Mouse (Mus musculus): Measurements from ENCODE around the gene P3h3.
"Not testable (repeated sequence)": the region's sequence is repeated elsewhere in the genome, so short reads cannot be mapped to it uniquely, and the experiment has no call there.

Gene P3h3

DNA sequence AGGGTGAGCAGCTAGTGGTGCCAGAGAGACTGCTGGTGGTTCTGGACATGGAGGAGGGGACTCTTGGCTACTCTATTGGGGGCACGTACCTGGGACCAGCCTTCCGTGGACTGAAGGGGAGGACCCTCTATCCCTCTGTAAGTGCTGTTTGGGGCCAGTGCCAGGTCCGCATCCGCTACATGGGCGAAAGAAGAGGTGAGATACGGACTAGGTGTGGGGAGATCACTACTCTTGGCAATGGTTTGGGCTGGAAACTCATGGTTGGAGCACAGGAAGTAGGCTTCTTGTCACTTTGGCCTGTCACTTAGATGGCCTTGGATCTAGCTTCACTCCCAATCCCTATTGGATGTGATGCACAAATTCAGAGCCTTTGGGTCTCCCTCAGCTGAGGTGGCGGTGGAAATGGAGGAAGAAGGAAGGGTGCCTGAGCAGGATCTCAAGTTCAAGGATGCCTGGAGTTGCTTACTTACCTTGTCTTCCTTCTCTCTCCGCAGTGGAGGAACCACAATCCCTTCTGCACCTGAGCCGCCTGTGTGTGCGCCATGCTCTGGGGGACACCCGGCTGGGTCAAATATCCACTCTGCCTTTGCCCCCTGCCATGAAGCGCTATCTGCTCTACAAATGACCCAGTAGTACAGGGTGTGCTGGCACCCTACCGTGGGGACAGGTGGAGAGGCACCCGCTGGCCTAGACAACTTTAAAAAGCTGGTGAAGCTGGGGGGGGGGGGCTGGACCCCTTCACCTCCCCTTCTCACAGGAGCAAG, 47.6 kb downstream of the P3h3 start:
- DNase-seq (ENCODE audit: low read depth, low spot score), result no peak

DNA sequence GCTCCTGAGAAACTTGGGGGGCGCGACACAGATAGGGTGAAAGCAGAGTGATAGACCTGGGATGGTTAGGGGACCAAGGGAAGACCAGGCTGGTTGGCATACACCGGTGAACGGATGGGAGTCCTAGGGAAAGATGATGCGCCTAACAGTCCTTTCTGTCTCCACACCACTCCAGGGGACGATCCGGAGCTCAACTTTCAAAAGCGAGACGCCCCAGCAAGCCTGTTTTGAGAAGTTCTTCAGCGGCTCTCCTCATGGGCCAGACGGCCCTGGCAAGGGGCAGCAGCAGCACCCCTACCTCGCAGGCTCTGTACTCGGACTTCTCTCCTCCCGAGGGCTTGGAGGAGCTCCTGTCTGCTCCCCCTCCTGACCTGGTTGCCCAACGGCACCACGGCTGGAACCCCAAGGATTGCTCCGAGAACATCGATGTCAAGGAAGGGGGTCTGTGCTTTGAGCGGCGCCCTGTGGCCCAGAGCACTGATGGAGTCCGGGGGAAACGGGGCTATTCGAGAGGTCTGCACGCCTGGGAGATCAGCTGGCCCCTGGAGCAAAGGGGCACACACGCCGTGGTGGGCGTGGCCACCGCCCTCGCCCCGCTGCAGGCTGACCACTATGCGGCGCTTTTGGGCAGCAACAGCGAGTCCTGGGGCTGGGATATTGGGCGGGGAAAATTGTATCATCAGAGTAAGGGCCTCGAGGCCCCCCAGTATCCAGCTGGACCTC, 48.3 kb downstream of the P3h3 start:
- peak; percentile 64 for DNase-seq (ENCODE audit: low read depth, low spot score)

DNA sequence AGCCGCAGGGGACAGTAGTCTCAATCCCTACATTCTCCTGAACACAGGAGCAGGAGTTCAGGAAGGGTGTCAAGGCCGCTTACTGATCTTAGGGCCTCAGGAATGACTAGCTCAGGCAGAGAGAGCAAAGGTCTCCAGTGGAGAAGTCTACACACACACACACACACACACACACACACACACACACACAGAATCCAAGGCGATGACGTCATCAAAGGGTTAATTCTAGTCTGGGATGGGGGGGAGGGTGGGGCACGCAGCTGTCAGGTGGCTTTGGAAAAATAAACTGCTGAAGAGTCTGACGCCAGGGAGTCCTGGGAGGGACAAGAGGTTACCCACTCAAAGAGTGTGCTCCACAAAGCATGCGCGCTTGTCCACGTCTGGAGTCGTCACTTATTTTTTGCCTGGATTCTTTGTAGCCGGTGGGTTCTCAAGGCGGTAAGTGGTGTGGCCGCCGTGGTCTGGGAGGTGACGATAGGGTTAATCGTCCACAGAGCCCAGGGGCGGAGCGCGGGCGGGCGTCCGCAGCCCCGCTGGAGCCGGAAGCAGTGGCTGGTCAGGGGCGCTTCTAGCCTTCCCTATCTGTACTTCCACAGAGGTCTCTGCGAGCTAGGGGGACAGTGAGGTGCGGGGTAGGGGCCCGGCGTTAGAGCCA, 49.1 kb downstream of the P3h3 start, which contains the start of gene Spsb2:
Spsb2 (plus strand) TSS at position 304 of the 655 bp plus-strand sequence.
- DNase-seq (ENCODE audit: low read depth, low spot score), result peak; percentile 67

DNA sequence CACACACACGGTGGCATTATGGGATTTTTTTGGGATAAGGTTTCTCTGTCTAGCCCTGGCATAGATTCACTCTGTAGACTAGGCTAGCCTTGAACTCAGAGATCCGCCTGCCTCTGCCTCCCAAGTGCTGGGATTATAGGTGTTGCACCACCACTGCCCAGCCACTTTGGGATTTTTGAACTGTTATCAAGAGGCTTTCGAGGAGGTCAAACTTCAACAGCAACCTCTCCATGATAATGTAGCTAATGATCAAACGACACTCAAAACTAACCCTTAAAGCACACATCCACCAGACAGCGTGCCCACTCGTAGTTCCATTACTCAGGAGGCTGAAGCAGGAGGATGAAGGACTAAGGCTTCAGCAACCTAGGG, 49.6 kb downstream of the P3h3 start:
- no peak for DNase-seq (ENCODE audit: low read depth, low spot score)

DNA sequence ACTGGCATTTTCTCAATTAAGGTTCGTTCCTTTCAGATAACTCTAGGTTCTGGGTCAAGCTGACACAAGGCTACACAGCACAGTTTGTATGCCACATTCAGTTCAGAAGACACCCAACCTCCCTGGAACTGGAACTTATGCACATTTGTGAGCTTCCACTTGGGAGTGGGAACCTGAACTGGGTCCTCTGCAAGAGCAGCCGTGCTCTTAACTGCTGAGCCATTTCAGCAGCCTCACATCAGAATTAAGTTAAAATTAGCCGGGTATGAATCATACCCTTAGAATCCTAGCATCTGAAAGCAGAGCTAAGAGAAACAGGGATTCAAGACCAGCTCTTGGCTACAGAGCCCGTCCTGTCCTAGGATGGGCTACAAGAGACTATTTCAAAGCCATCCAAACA, 50.2 kb downstream of the P3h3 start:
- DNase-seq (ENCODE audit: low read depth, low spot score), result no peak

DNA sequence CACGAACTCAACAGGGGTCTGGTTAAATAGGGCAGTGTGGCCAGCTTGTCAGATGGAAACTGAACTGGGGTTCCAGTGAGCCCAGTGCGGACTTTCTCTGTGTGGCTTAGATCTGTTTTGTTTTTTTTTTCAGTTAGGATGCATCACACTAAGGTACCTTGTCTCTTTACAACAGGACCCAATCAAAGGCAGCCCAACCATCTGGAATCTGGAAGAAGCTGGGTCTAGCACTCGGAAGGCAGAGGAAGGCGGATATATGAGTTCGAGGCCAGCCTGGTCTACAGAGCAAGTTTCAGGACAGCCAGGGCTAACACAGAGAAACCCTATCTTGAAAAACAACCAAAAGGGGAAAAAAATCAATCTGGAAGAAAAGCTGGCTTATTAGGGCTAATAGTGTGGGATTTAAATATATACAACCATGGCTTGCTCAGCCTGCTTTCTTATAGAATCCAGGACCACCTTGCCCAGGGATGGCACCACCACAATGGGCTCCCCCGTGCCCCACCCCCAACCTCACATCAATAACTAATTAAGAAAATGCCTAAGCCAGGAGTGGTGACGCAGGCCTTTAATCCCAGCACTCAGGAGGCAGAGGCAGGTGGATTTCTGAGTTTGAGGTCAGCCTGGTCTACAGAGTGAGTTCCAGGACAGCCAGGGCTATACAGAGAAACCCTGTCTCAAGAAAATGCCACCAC, 51.0 kb downstream of the P3h3 start:
- DNase-seq (ENCODE audit: low read depth, low spot score), result no peak

DNA sequence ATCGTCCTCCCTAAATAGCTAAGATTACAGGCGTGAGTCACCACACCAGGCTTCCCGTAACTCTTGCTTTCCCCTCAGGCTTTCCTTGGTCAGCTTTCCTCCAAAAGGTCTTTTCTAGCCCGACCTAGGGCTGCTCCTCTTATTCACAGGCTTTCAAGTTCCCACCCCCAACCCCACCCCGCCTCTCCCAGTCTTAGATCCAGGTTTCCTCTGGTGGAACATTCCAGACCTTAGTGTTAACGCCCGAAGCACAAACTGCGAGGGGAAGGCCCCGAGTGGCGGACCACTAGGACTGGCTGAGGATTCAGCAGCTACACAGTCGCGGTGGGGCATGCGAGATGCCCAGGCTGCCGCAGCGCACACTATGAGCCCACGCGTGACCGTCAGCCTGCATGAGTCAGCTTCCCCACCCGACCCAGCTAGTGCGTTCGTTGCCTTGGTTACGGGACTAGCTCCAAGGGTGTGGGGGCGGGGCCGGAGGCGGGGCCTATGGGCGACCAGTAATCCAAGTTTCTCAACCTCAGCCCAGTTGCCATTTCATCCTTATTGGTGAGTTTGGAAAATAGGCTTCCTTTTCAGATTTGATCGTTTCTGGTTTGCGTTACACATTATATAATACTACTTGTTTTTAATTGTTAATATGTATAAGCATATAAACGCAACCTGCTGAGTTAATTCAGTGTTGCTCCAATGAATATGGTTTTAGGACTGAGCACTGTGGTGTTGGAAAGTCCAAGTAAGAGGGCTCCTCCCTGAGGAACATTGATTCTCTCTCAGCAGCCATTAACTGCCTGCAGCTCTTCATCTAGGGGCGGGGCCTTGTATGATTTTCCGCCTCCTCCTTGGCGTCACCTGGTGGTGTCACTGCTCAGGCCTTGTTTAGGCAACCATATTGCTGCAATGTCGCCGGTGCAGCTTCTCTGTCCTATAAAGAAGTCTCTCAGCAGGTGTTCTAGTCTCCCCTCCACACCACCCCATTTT, 51.9 kb downstream of the P3h3 start:
- peak; percentile 98 for DNase-seq (ENCODE audit: low read depth, low spot score)

DNA sequence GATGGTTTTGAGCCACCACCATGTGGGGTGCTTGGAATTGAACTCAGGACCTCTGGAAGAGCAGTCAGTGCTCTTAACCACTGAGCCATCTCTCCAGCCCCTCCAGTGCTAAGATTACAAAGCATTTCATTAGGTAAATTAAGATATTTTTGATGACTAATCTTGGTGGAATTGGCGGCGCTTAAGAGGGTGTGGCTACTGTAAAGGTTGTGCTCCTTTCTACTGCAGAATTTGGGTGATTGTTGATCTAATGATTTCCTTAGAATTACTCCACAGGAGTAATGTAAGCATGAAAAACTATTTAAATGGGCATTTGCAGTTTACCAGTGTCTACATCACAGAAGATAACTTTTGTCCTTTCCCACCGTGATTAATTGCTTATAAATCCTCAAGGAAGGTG, 53.2 kb downstream of the P3h3 start:
- peak; percentile 64 for DNase-seq (ENCODE audit: low read depth, low spot score)

DNA sequence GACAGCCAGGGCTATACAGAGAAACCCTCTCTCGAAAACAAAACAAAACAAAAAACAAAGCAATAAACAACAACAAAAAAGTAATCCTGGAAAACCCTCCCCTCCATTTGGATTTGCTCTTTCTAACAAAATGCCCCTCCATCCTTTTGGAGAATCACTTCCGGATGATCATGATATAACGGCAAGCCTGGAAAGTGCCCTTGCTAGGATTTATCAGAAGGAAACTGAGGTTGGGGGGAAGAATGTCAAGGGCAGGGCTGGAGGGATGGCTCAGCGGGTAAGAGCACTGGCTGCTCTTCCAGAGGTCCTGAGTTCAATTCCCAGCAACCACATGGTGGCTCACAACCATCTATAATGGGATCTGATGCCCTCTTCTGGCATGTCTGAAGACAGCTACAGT, 53.9 kb downstream of the P3h3 start:
- DNase-seq (ENCODE audit: low read depth, low spot score), result not testable (repeated sequence)

DNA sequence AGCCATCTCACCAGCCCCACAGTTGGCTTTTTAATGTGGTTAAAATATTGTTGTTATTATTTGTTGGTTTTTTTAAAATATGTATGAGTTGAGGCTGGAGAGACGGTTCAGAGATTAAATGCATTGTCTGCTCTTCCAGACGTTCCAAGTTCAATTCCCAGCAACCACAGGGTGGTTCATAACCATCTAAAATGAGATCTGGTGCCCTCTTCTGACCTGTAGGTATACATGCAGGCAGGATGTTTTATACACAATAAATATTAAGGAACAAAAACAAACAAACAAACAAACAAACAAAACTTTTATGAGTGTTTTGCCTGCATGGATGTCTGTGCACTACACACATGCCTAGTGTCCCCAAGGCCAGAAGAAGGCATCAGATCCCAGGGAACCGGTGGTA, 54.5 kb downstream of the P3h3 start:
- DNase-seq (ENCODE audit: low read depth, low spot score), result peak; percentile 68

DNA sequence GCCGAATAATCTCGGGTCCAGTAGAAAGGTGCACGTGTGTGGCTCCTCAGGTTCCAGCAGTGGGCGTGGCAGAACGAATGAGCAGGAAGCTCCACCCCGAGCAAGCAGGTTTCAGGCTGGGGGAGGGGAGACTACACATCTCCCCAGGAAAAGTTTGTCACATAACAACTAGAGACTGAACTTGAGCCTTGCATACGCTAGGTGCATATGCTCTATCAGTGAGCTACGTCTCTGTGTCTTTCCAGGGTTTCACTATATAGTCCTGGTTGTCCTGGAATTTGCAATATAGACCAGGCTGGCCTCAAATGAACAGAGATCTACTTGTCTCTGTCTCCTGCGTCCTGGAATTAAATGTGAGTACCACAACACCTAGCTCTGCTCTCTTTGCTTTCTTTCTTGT, 55.2 kb downstream of the P3h3 start:
- peak; percentile 85 for DNase-seq (ENCODE audit: low read depth, low spot score)

DNA sequence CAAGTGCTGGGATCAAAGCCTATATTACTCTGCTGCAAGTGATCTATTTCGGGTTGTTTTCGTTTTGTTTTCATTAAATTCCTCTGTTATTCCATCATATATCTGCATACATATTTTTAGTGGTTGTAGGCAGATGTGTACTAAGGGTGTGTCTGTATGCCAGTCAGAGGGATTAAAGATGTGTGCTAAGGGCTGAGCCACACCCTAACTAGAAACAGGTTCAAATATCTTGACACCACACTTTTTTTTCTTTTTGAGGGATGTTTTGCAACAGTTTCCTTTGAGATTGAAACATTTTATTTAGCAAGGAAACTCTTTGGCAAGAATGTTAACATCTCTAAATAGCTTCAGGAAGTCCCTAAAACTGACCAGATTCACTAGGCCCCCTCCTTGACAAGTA, 61.4 kb downstream of the P3h3 start:
- no peak for DNase-seq (ENCODE audit: low read depth, low spot score)

DNA sequence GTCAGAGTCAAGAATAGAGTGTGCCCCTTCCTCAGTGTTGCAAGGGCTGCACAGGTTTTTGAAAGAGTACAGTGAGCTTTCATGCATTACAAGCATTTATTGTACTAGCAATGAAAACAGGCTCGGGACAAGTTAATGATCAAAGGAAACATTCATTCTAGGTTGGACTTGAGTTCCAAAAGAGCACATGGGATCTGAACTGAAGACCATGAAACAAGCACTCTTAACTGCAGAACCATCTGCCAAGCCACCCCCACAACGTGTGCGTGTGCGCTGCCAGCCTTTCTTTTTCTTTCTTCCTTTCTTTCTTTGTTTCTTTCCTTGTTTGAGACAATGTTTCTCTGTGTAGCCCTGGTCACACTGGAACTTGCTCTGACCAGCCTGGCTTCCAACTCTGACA, 61.8 kb downstream of the P3h3 start:
- DNase-seq (ENCODE audit: low read depth, low spot score), result no peak

DNA sequence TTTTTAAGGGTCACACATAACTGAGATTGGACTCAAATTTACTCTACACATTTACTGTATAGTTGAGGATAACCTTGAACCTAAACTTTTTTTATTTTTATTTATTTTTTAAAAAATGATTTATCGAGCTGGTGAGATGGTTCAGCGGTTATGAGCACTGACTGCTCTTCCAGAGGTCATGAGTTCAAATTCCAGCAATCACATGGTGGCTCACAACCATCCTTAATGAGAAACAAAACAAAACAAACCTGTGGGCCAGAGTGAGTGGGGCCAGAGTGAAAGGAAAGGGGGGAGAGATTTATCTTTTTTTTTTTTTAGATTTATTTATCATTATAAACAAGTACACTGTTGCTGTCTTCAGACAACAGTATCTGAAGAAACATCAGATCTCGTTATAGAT, 65.6 kb downstream of the P3h3 start:
- DNase-seq (ENCODE audit: low read depth, low spot score), result no peak
